Mouse (Mus musculus): Measurements from ENCODE around the gene Ap1ar. TPM values are rescaled to one million over a fixed set of nuclear protein-coding genes. Genes with fewer than 3 reads are reported as not detected.
A peak's percentile ranks its signal among the peaks of the same experiment; 100 is the strongest.

Gene Ap1ar
- polyA plus RNA-seq, 1 experiment = 25.2 TPM

- no peaks in the 10 kb centered on the region for H3K36me3 ChIP-seq (ENCODE audit: control insufficient read depth, insufficient read depth, low read length)
- TF ChIP-seq POLR2A (IDR thresholded peaks at IDR 0.05; ENCODE audit: control insufficient read depth, extremely low read depth, insufficient read depth, low read length, poor library complexity) = no peak
- no peak for TF ChIP-seq CTCF (IDR thresholded peaks at IDR 0.05; ENCODE audit: borderline replicate concordance, control insufficient read depth, extremely low read depth, insufficient read depth, low read length, poor library complexity)
- H3K27me3 ChIP-seq (ENCODE audit: control insufficient read depth, insufficient read depth, low read length) = no peaks in the 10 kb centered on the region
- H3K4me3 ChIP-seq (ENCODE audit: control insufficient read depth, insufficient read depth, low read length) = no peak overlapping the region
- H3K4me1 ChIP-seq (replicated peaks; ENCODE audit: control insufficient read depth, insufficient read depth, low read length) = peaks cover 18% of the 10 kb centered on the region
- 76% methylated on average over 9 of the region's 9 CpGs for WGBS
- H3K27ac ChIP-seq (ENCODE audit: control insufficient read depth, insufficient read depth, low read length) = no peak overlapping the region
- no peak for DNase-seq
Observed at GRCm38 (mm10) chr3:127871575-127871974, 34.3 kb upstream of the Ap1ar start.

- peaks cover 22% of the 10 kb centered on the region for H3K4me1 ChIP-seq (replicated peaks; ENCODE audit: control insufficient read depth, insufficient read depth, low read length)
- 88% methylated on average over 5 of the region's 5 CpGs for WGBS
- H3K27ac ChIP-seq (ENCODE audit: control insufficient read depth, insufficient read depth, low read length) = no peak overlapping the region
- DNase-seq = no peak
- H3K4me3 ChIP-seq (ENCODE audit: control insufficient read depth, insufficient read depth, low read length) = no peak overlapping the region
- no peaks in the 10 kb centered on the region for H3K27me3 ChIP-seq (ENCODE audit: control insufficient read depth, insufficient read depth, low read length)
- TF ChIP-seq CTCF (IDR thresholded peaks at IDR 0.05; ENCODE audit: borderline replicate concordance, control insufficient read depth, extremely low read depth, insufficient read depth, low read length, poor library complexity) = no peak
- TF ChIP-seq POLR2A (IDR thresholded peaks at IDR 0.05; ENCODE audit: control insufficient read depth, extremely low read depth, insufficient read depth, low read length, poor library complexity) = no peak
- H3K36me3 ChIP-seq (ENCODE audit: control insufficient read depth, insufficient read depth, low read length) = no peaks in the 10 kb centered on the region
Observed at GRCm38 (mm10) chr3:127868880-127869279, 31.6 kb upstream of the Ap1ar start.

- H3K4me1 ChIP-seq (replicated peaks; ENCODE audit: control insufficient read depth, insufficient read depth, low read length) = peaks cover 22% of the 10 kb centered on the region
- peak overlapping the region; percentile 74 for H3K27ac ChIP-seq (ENCODE audit: control insufficient read depth, insufficient read depth, low read length)
- no peaks in the 10 kb centered on the region for H3K27me3 ChIP-seq (ENCODE audit: control insufficient read depth, insufficient read depth, low read length)
- TF ChIP-seq POLR2A (IDR thresholded peaks at IDR 0.05; ENCODE audit: control insufficient read depth, extremely low read depth, insufficient read depth, low read length, poor library complexity) (no peak), CTCF (IDR thresholded peaks at IDR 0.05; ENCODE audit: borderline replicate concordance, control insufficient read depth, extremely low read depth, insufficient read depth, low read length, poor library complexity) (no peak)
- H3K4me3 ChIP-seq (ENCODE audit: control insufficient read depth, insufficient read depth, low read length) = no peak overlapping the region
- WGBS = 11% methylated on average over 9 of the region's 9 CpGs
- no peaks in the 10 kb centered on the region for H3K36me3 ChIP-seq (ENCODE audit: control insufficient read depth, insufficient read depth, low read length)
- DNase-seq = peak; percentile 33
Observed at GRCm38 (mm10) chr3:127868046-127868758, 30.9 kb upstream of the Ap1ar start.

- no peaks in the 10 kb centered on the region for H3K36me3 ChIP-seq (ENCODE audit: control insufficient read depth, insufficient read depth, low read length)
- H3K27me3 ChIP-seq (ENCODE audit: control insufficient read depth, insufficient read depth, low read length) = no peaks in the 10 kb centered on the region
- H3K27ac ChIP-seq (ENCODE audit: control insufficient read depth, insufficient read depth, low read length) = peak overlapping the region; percentile 34
- no peak for DNase-seq
- no peak overlapping the region for H3K4me3 ChIP-seq (ENCODE audit: control insufficient read depth, insufficient read depth, low read length)
- TF ChIP-seq POLR2A (IDR thresholded peaks at IDR 0.05; ENCODE audit: control insufficient read depth, extremely low read depth, insufficient read depth, low read length, poor library complexity) = no peak
- no peak for TF ChIP-seq CTCF (IDR thresholded peaks at IDR 0.05; ENCODE audit: borderline replicate concordance, control insufficient read depth, extremely low read depth, insufficient read depth, low read length, poor library complexity)
- peaks cover 27% of the 10 kb centered on the region for H3K4me1 ChIP-seq (replicated peaks; ENCODE audit: control insufficient read depth, insufficient read depth, low read length)
- WGBS = 93% methylated on average over 2 of the region's 2 CpGs
Observed at GRCm38 (mm10) chr3:127864242-127864641, 26.9 kb upstream of the Ap1ar start.

GRCm38 (mm10) chr3:127863571-127863970 lies 26.2 kb upstream of the Ap1ar start:
- no peak for TF ChIP-seq CTCF (IDR thresholded peaks at IDR 0.05; ENCODE audit: borderline replicate concordance, control insufficient read depth, extremely low read depth, insufficient read depth, low read length, poor library complexity)
- TF ChIP-seq POLR2A (IDR thresholded peaks at IDR 0.05; ENCODE audit: control insufficient read depth, extremely low read depth, insufficient read depth, low read length, poor library complexity) = no peak
- no peak overlapping the region for H3K4me3 ChIP-seq (ENCODE audit: control insufficient read depth, insufficient read depth, low read length)
- H3K27ac ChIP-seq (ENCODE audit: control insufficient read depth, insufficient read depth, low read length) = no peak overlapping the region
- H3K27me3 ChIP-seq (ENCODE audit: control insufficient read depth, insufficient read depth, low read length) = no peaks in the 10 kb centered on the region
- no peaks in the 10 kb centered on the region for H3K36me3 ChIP-seq (ENCODE audit: control insufficient read depth, insufficient read depth, low read length)
- 29% methylated on average over 3 of the region's 3 CpGs for WGBS
- H3K4me1 ChIP-seq (replicated peaks; ENCODE audit: control insufficient read depth, insufficient read depth, low read length) = peaks cover 27% of the 10 kb centered on the region
- DNase-seq = no peak

GRCm38 (mm10) chr3:127862479-127862878 lies 25.2 kb upstream of the Ap1ar start:
- WGBS = 7% methylated on average over 4 of the region's 4 CpGs
- DNase-seq = peak; percentile 33
- no peak for TF ChIP-seq CTCF (IDR thresholded peaks at IDR 0.05; ENCODE audit: borderline replicate concordance, control insufficient read depth, extremely low read depth, insufficient read depth, low read length, poor library complexity)
- no peak for TF ChIP-seq POLR2A (IDR thresholded peaks at IDR 0.05; ENCODE audit: control insufficient read depth, extremely low read depth, insufficient read depth, low read length, poor library complexity)
- no peak overlapping the region for H3K4me3 ChIP-seq (ENCODE audit: control insufficient read depth, insufficient read depth, low read length)
- H3K36me3 ChIP-seq (ENCODE audit: control insufficient read depth, insufficient read depth, low read length) = no peaks in the 10 kb centered on the region
- peak overlapping the region; percentile 22; the same call in 1 of the 2 replicates for H3K27ac ChIP-seq (ENCODE audit: control insufficient read depth, insufficient read depth, low read length)
- no peaks in the 10 kb centered on the region for H3K27me3 ChIP-seq (ENCODE audit: control insufficient read depth, insufficient read depth, low read length)
- H3K4me1 ChIP-seq (replicated peaks; ENCODE audit: control insufficient read depth, insufficient read depth, low read length) = peaks cover 21% of the 10 kb centered on the region

All from thymus, adult 2 months (tissue).